Mouse (Mus musculus) layer of hippocampus, postnatal 14 days (tissue): ENCODE data around the gene Pxn. TPM values are rescaled to one million over a fixed set of nuclear protein-coding genes. Genes with fewer than 3 reads are reported as not detected.
"Not testable (repeated sequence)": the region's sequence is repeated elsewhere in the genome, so short reads cannot be mapped to it uniquely, and the experiment has no call there.

Experiments
- DNase-seq, 2 experiments: peaks; one replicate each; pipeline ENCODE4 v3.0.0; 2021 to 2022; ENCODE audit warnings: low spot score in 2 of 2, mixed read lengths in 1 of 2
- microRNA-seq, 2 experiments: library from miRNA; unstranded; fragments of <30 nt; microRNA quantifications; one replicate each; pipeline ENCODE4 v1.2.0; 2021
- total RNA-seq, 2 experiments: library from RNA; stranded (reverse); gene quantifications; 2 replicates each; pipeline ENCODE4 v1.2.3; 2021

Pxn gene
- total RNA-seq, 2 experiments from 2014 or later = 33.1 to 38.7 TPM

GRCm38 (mm10) chr5:115572679-115573535 lies 66.4 kb downstream of the Pxn start:
- peak in 1 of 2 experiments; percentile 38 for DNase-seq

- peak in 1 of 2 experiments; percentile 40 for DNase-seq
Measured at GRCm38 (mm10) chr5:115574992-115575391, 68.5 kb downstream of the Pxn start.

- DNase-seq = not testable (repeated sequence)
Measured at GRCm38 (mm10) chr5:115577686-115578085, 71.2 kb downstream of the Pxn start.

- DNase-seq = no peak
Measured at GRCm38 (mm10) chr5:115578922-115579321, 72.4 kb downstream of the Pxn start.

- DNase-seq = no peak
Measured at GRCm38 (mm10) chr5:115579363-115579762, 72.9 kb downstream of the Pxn start.

- no peak for DNase-seq
Measured at GRCm38 (mm10) chr5:115580229-115581001, 73.9 kb downstream of the Pxn start.

GRCm38 (mm10) chr5:115581662-115582061 lies 75.2 kb downstream of the Pxn start:
- DNase-seq = no peak

- no peak for DNase-seq
Measured at GRCm38 (mm10) chr5:115585616-115586015, 79.1 kb downstream of the Pxn start.

GRCm38 (mm10) chr5:115586166-115586565 lies 79.7 kb downstream of the Pxn start:
- no peak for DNase-seq

- DNase-seq = no peak
Measured at GRCm38 (mm10) chr5:115586780-115587179, 80.3 kb downstream of the Pxn start.

GRCm38 (mm10) chr5:115591028-115591427 lies 84.6 kb downstream of the Pxn start:
- DNase-seq = no peak

- DNase-seq = no peak
Measured at GRCm38 (mm10) chr5:115591506-115591905, 85.0 kb downstream of the Pxn start.

- no peak for DNase-seq
Measured at GRCm38 (mm10) chr5:115603561-115603960, 97.1 kb downstream of the Pxn start.

Small RNAs within 50 kb of the gene (microRNA-seq; reads per million reads assigned to microRNA genes)
- 0.45 to 1.1 reads per million in 2 experiments for gene Mir7029

Other genes starting within 250 kb of the Pxn start
- gene Rnf10, start 233.8 kb upstream of the Pxn start, total RNA-seq = 100 to 1,000 TPM; 262 to 266 TPM
- 10 to 100 TPM; 38.8 to 40.3 TPM for gene Coq5, start 227.0 kb upstream of the Pxn start, total RNA-seq
- 100 to 1,000 TPM; 770 to 901 TPM for gene Dynll1, start 205.7 kb upstream of the Pxn start, total RNA-seq
- 10 to 100 TPM; 82.0 to 88.2 TPM for gene Srsf9, start 179.5 kb upstream of the Pxn start, total RNA-seq
- gene Gatc, start 165.5 kb upstream of the Pxn start, total RNA-seq = 10 to 100 TPM; 22.3 to 22.6 TPM
- 10 to 100 TPM; 28.8 to 31.4 TPM for gene Triap1, start 165.5 kb upstream of the Pxn start, total RNA-seq
- 100 to 1,000 TPM; 865 to 866 TPM for gene Cox6a1, start 157.7 kb upstream of the Pxn start, total RNA-seq
- 10 to 100 TPM; 70.6 to 71.8 TPM for gene Msi1, start 77.1 kb upstream of the Pxn start, total RNA-seq
- gene Pla2g1b, start 40.4 kb upstream of the Pxn start, total RNA-seq = not detected
- 10 to 100 TPM; 25.8 to 28.3 TPM for gene Sirt4, start 22.0 kb upstream of the Pxn start, total RNA-seq
- 100 to 1,000 TPM; 347 to 378 TPM for gene Rplp0, start 52.8 kb downstream of the Pxn start, total RNA-seq
- gene Gcn1l1, start 58.6 kb downstream of the Pxn start, total RNA-seq = 10 to 100 TPM; 69.1 to 71.5 TPM
- gene Rab35, start 125.2 kb downstream of the Pxn start, total RNA-seq = 10 to 100 TPM; 81.3 to 88.6 TPM
- 10 to 100 TPM; 99.5 to 99.8 TPM for gene Bicdl1, start 224.9 kb downstream of the Pxn start, total RNA-seq